Mouse (Mus musculus): ENCODE data around the gene Rab10.

The Rab10 gene

DNA sequence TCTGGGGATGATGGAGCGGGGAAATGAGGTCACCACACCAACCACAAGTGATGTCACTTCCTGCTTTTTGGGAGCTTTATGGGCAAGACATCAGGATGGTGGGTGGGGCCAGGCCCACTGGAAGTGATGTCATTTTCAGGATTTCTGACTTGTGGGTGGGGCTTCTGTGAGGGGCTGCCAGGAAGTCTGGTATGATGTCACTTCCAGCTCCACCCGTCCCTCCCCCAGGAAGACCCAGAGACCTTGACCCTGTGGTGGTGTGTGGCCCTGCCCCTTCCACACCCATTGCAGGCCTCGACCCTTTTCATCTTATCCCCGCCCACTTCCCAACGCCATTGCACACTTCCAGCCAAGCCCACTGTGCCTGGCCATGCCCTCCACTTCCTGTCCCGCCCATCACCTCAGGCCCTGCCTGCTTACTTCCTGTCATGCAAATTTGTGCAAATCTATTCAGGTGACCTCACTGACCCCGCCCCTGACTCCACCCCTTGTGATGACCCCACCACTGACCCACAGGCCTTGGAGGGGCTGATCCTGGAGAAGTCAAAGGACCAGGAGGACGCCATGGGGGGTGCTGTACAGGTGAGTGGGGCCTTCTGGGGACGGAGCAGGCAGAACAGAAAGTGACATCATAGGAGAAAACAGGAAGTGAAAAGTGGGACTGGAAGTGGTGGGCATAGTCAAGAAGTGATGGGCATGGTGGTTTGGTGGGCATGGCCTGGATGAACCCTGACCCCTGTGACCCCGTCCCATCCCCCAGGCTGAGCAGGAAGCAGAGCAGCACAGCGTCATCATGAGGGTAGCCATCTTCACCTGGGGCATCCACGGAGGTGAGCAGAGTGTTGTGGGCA is 72.7 kb downstream of the Rab10 start:
- no peak for DNase-seq (ENCODE audit: low spot score in 2 of 2)

DNA sequence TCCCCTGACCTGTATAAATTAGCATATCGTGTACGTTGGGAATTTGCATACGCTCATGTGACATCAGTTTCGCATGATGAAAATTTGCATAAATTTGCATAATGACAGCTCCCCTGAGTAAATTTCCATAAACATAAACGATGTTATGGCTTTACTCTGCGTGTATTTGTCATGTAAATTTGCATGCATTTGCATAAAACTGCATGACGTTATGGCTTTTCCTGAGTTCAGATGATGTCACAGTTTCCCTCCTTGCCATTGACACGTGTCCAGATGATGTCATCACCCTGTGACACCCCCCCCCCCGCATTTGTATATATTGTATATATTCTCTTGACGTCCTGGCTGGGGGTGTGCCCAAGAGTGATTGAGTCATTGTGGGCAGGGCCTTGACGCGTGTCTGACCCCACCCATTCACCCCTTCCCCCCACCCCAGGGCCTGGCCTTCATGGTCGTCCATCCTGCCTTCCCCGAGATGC is 73.6 kb downstream of the Rab10 start:
- DNase-seq (ENCODE audit: low spot score in 2 of 2), result no peak

DNA sequence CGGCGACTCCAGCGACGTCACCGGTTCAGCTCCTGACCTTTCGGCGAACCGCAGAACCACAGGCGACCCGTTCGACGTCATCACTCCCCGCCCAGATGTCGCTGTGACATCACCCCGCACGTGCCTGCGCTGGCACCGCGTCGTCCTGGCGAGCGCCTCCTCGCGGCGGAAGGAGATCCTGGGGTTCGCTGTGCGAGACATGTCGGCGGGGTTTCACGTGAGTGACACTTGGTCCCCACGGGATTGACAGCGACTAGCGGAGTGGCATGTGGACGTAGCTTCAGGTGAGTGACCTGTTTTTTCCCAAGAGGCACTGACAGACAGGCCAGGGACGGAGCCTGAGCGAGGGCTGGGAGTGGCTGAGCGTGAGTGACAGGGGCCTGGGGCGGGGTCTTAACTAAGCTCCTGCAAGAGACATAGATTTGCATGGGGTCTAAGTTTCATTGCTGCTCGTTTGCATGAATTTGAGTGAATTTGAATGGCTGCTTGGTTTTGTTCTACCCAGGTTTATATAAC is 74.1 kb downstream of the Rab10 start:
- peak; percentile 97 to 98 for DNase-seq (ENCODE audit: low spot score in 2 of 2)

DNA sequence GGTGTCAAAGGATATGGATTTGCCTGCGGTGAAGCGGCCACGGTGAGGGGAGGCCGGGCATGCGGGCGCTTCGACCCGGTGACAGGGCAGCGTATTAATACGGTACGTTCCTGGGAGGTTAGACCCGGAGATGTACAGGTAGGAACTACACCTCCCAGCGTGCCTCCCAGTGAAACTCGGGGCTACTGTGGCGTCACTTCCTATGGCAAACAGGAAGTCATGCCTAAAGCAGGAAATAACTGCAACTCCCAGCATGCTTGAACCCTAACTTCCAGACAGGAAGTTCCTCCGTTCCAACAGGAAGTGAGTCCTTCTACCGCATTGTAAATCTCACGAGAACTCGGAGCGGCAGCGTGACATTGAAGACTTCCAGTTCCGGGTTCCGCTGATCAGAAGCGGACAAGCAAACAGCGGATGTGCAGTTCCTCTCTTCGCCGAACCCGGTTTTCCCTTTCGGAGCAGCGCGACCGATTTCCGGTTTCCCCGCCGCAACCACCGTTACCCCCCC is 74.6 kb downstream of the Rab10 start:
- peak; percentile 90 to 96 for DNase-seq (ENCODE audit: low spot score in 2 of 2)

DNA sequence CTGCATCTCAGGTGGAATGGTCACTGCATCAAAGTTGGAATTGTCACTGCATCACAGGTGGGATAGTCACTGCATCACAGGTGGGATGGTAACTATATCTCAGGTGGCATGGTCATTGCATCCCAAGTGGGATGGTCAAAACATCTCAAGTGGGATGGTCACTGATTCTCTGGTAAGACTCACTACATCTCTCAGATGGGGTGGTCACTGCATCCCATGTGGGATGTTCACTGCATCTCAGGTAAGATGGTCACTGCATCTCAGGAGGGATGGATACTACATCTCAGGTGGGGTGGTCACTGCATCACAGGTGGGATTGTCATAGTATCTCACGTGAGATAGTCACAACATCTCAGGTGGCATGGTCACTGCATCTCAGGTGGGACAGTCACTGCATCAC is 75.7 kb downstream of the Rab10 start:
- no peak for DNase-seq (ENCODE audit: low spot score in 2 of 2)

DNA sequence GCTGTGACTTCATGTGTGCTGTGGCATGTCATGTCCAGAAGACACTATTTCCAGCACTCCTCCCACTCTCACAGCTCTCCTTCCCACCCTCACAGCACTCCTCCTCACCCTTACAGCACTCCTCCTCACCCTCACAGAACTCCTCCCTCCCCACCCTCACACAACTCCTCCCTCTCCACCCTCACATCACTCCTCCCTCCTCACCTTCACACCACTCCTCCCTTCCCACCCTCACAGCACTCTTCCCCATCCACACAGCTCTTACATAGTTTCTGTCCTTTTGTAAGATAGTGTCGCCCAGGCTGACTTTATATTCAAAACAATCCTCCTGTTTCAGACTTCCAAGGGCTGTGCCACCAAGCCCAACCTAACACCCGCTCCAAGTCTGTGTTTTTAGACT is 86.4 kb downstream of the Rab10 start:
- DNase-seq (ENCODE audit: low spot score in 2 of 2), result no peak

DNA sequence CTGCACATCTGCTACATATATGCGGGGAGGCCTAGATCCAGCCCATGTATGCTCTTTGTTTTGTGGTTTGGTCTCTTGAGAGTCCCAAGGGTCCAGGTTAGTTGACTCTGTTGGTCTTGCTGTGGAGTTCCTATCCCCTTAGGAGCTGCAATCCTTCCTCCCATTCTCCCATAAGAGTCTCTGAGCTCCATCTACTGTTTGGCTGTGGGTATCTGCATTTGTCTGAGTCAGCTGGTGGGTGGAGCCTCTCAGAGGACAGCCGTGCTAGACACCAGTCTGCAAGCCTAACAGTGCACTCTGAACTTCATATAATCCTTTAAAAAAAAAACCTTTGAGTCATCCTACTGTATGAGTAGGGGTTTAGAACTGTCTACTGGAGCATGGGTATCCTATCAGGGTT is 99.6 kb downstream of the Rab10 start:
- DNase-seq (ENCODE audit: low spot score in 2 of 2), result no peak

DNA sequence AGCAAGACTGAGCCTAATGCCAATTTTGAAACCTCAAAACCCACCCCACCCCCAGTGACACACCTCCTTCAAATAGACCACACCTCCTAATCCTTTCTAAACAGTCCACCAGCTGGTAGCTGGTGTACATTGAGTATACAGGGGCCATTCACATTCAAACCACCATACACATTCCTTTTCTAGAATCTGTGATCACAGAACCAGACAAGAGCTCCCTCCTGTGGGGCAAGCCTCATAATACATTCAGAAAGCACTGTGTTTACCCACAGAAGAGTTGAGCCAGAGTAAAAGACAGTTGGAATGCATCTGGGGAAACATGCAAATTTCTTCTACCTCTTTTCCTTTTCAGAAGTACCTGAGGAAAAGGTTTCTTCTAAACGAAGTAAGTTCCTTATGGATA is 100.6 kb downstream of the Rab10 start:
- DNase-seq (ENCODE audit: low spot score in 2 of 2), result peak in 1 of 2 experiments; percentile 7

Data from frontal cortex, postnatal 36 days (tissue).